Mouse (Mus musculus): ENCODE results near the gene Tob1.

- TF ChIP-seq POLR2A (IDR thresholded peaks at IDR 0.05; ENCODE audit: low read depth, low read length) (no peak), CTCF (IDR thresholded peaks at IDR 0.05; ENCODE audit: extremely low read depth, insufficient read length, insufficient replicate concordance, low read depth, low read length) (no peak)
These were observed 46.7 kb downstream of the Tob1 start for GRCm38 (mm10) chr11:94257987-94258386.
